In the genomic region with DNA sequence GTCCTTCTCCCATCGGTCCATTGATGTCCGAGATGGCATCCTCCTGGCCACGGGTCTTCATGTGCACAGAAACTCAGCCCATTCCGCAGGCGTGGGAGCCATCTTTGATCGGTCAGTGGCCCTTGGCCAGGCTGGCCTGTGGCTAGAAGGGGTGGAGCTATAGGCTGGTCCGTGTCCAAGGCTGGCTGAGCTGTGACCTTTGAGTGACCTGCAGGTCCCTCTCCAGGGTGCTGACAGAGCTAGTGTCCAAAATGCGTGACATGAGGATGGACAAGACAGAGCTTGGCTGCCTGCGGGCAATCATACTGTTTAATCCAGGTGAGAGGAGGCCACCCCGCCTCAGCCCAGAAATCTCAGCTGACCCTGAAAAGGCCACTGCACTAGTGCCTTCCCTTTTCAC, we compare ENCODE assay signal across 13 mouse cellular contexts. TPM values are rescaled to one million over a fixed set of nuclear protein-coding genes. Genes with fewer than 3 reads are reported as not detected.
DNase-seq lines count a peak whose midpoint lies in the region; ATAC-seq lines count a peak whose summit lies in the region.
"Had no signal": no experiment of that assay in that cellular context is flagged by ENCODE, and none has a peak within 500 bp of the region (broad histone marks: within the 10 kb centered on the region; RNA-seq: fewer than 3 reads in every experiment).

No protein-coding gene starts in this region.

- peak; percentile 40 for DNase-seq in cerebellum, adult 11-12 months
- DNase-seq in cerebellum, postnatal 36 days: no peak
- peak; percentile 45 for DNase-seq in layer of hippocampus, adult 11-12 months (ENCODE audit: low spot score)
- DNase-seq in layer of hippocampus, adult 18-20 months (ENCODE audit: low spot score in 2 of 2): no peak
- peak; percentile 78 for DNase-seq in adipocyte (ENCODE audit: low spot score)
- DNase-seq in embryonic facial prominence, embryonic 10.5 days (ENCODE audit: low spot score): no peak
- DNase-seq in urinary bladder, postnatal 14 days (ENCODE audit: low spot score): no peak
- DNase-seq: left cerebral cortex, postnatal 4 days; lung, adult 2 months had no signal

- H3K9ac ChIP-seq in forebrain, embryonic 12.5 days: no peak overlapping the region
- H3K9ac ChIP-seq: embryonic facial prominence, embryonic 15.5 days had no signal

- peaks cover 39% of the 10 kb centered on the region for H3K27me3 ChIP-seq in embryonic facial prominence, embryonic 10.5 days (replicated peaks; ENCODE audit: low read depth, poor library complexity, severe bottlenecking)
- peaks cover 19% of the 10 kb centered on the region for H3K27me3 ChIP-seq in forebrain, embryonic 12.5 days

- no peak overlapping the region for H3K27ac ChIP-seq in embryonic facial prominence, embryonic 10.5 days (replicated peaks)
- H3K27ac ChIP-seq in forebrain, embryonic 12.5 days: no peak overlapping the region
- H3K27ac ChIP-seq: embryonic facial prominence, embryonic 15.5 days had no signal

- H3K9me3 ChIP-seq in embryonic facial prominence, embryonic 10.5 days: no peaks in the 10 kb centered on the region
- no peaks in the 10 kb centered on the region for H3K9me3 ChIP-seq in forebrain, embryonic 12.5 days
- H3K9me3 ChIP-seq: embryonic facial prominence, embryonic 15.5 days; G1E had no signal

- no peak for ATAC-seq in forebrain, embryonic 12.5 days (ENCODE audit: low FRiP score)

- H3K4me2 ChIP-seq in forebrain, embryonic 12.5 days: no peak overlapping the region
- H3K4me2 ChIP-seq: embryonic facial prominence, embryonic 15.5 days had no signal

- H3K36me3 ChIP-seq in embryonic facial prominence, embryonic 10.5 days (replicated peaks): peaks cover 55% of the 10 kb centered on the region
- peaks cover 45% of the 10 kb centered on the region for H3K36me3 ChIP-seq in forebrain, embryonic 12.5 days (replicated peaks)

- H3K4me3 ChIP-seq in embryonic facial prominence, embryonic 10.5 days: 0 out of 2 replicates have a peak overlapping the region, but pooled peaks have one; percentile 4
- H3K4me3 ChIP-seq in forebrain, embryonic 12.5 days (replicated peaks): no peak overlapping the region
- H3K4me3 ChIP-seq: embryonic facial prominence, embryonic 15.5 days; myocyte had no signal

- WGBS in embryonic facial prominence, embryonic 10.5 days: 75% methylated on average over 10 of the region's 10 CpGs
- WGBS in forebrain, embryonic 12.5 days: 81% methylated on average over 10 of the region's 10 CpGs

- peaks cover 63% of the 10 kb centered on the region for H3K4me1 ChIP-seq in embryonic facial prominence, embryonic 10.5 days
- H3K4me1 ChIP-seq in forebrain, embryonic 12.5 days: peaks cover 53% of the 10 kb centered on the region

RNA-seq across cellular contexts. Expression of a gene that starts 2.6 kb away (rescaled TPM):
- total RNA-seq in layer of hippocampus, adult 18-20 months (2021): 10 to 100 TPM; 22.5 to 23.4 TPM
- 1.0 and 1.2 TPM in 2 replicates for polyA plus RNA-seq in embryonic facial prominence, embryonic 10.5 days (2016; fragmentation: Nextera tagmentation; extraction: Ambion mirVana)
- polyA plus RNA-seq in forebrain, embryonic 12.5 days (2016; fragmentation: Nextera tagmentation; extraction: Ambion mirVana): 1.4 and 2.5 TPM in 2 replicates

RNA-seq across cellular contexts. Expression of a gene that starts 5.0 kb away (rescaled TPM):
- 10 to 100 TPM; 77.1 to 85.8 TPM for total RNA-seq in layer of hippocampus, adult 18-20 months (2021)
- 44.7 and 47.9 TPM in 2 replicates for polyA plus RNA-seq in embryonic facial prominence, embryonic 10.5 days (2016; fragmentation: Nextera tagmentation; extraction: Ambion mirVana)
- 54.8 and 59.5 TPM in 2 replicates for polyA plus RNA-seq in forebrain, embryonic 12.5 days (2016; fragmentation: Nextera tagmentation; extraction: Ambion mirVana)

RNA-seq across cellular contexts. Expression of a gene that starts 5.2 kb away (rescaled TPM):
- total RNA-seq in layer of hippocampus, adult 18-20 months (2021): 100 to 1,000 TPM in 1 of 2 experiments, 10 to 100 TPM in 1; 90.7 to 105 TPM
- 167 and 177 TPM in 2 replicates for polyA plus RNA-seq in embryonic facial prominence, embryonic 10.5 days (2016; fragmentation: Nextera tagmentation; extraction: Ambion mirVana)
- polyA plus RNA-seq in forebrain, embryonic 12.5 days (2016; fragmentation: Nextera tagmentation; extraction: Ambion mirVana): 160 and 166 TPM in 2 replicates

RNA-seq across cellular contexts. Expression of a gene that starts 8.8 kb away (rescaled TPM):
- total RNA-seq in layer of hippocampus, adult 18-20 months (2021): 10 to 100 TPM; 59.7 to 63.9 TPM
- 41.4 and 44.8 TPM in 2 replicates for polyA plus RNA-seq in embryonic facial prominence, embryonic 10.5 days (2016; fragmentation: Nextera tagmentation; extraction: Ambion mirVana)
- 92.8 and 103 TPM in 2 replicates for polyA plus RNA-seq in forebrain, embryonic 12.5 days (2016; fragmentation: Nextera tagmentation; extraction: Ambion mirVana)

RNA-seq across cellular contexts. Expression of a gene that starts 12.2 kb away (rescaled TPM):
- total RNA-seq in layer of hippocampus, adult 18-20 months (2021): 10 to 100 TPM; 39.0 to 40.8 TPM
- polyA plus RNA-seq in embryonic facial prominence, embryonic 10.5 days (2016; fragmentation: Nextera tagmentation; extraction: Ambion mirVana): 11.0 and 11.6 TPM in 2 replicates
- polyA plus RNA-seq in forebrain, embryonic 12.5 days (2016; fragmentation: Nextera tagmentation; extraction: Ambion mirVana): 19.1 and 23.6 TPM in 2 replicates

Comparison
In these comparisons a context has a peak if more than half of its experiments do, and no peak if none do; other contexts are left out.
1. DNase-seq: peak in cerebellum, adult 11-12 months (single experiment), layer of hippocampus, adult 11-12 months (single experiment) and adipocyte (single experiment); none in cerebellum, postnatal 36 days (0 of 2), layer of hippocampus, adult 18-20 months (0 of 2), embryonic facial prominence, embryonic 10.5 days (single experiment) and urinary bladder, postnatal 14 days (single experiment).